Mouse (Mus musculus): ENCODE measurements around the gene Adh7. TPM values are rescaled to one million over a fixed set of nuclear protein-coding genes. Genes with fewer than 3 reads are reported as not detected.

Adh7 gene
- polyA plus RNA-seq, 1 experiment from 2014 or later = 0.62 TPM

DNA sequence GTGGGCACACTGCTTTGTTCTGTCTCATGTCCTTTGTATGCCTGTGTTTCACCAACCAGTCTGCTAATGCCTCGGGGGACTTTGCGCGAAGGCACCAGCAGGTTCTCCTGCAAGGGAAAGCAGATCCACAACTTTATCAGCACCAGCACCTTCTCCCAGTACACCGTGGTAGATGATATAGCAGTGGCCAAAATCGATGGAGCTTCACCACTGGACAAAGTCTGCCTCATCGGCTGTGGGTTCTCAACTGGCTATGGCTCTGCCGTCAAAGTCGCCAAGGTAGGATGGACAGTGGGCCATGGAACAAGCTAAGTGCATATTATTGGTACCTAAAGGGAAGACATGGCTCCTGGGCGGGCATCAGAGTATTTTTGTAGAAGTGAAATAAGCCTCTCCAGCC lies 65.0 kb downstream of the Adh7 start:
- Histone ChIP-seq H3K27me3 (replicated peaks; ENCODE audit: insufficient read depth, low read length) (no peaks in the 10 kb centered on the region), H3K4me2 (replicated peaks; ENCODE audit: low read depth, low read length) (no peak overlapping the region), H3K4me3 (ENCODE audit: low read depth, low read length) (no peak overlapping the region), H3K9me3 (ENCODE audit: low read length) (no peaks in the 10 kb centered on the region), H3K9ac (replicated peaks; ENCODE audit: low read depth) (no peak overlapping the region), H3K27ac (ENCODE audit: low read length) (no peak overlapping the region), H3K36me3 (ENCODE audit: insufficient read depth, low read length) (no peaks in the 10 kb centered on the region), H3K4me1 (ENCODE audit: insufficient read depth, low read depth, low read length) (no peaks in the 10 kb centered on the region)
- ATAC-seq (no peak), DNase-seq (ENCODE audit: low spot score) (no peak)
- 94% methylated on average over 9 of the region's 9 CpGs for WGBS
- TF ChIP-seq CTCF (IDR thresholded peaks at IDR 0.05) = no peak
- TF ChIP-seq EP300 (IDR thresholded peaks at IDR 0.05) = no peak

Other genes with a start within 250 kb of the Adh7 start
- 7.9 and 8.9 TPM in 2 replicates for gene Dapp1, start 236.2 kb upstream of the Adh7 start, polyA plus RNA-seq (2015; fragmentation: Nextera tagmentation; extraction: Ambion mirVana)
- 0.14 and 0.20 TPM in 2 replicates for gene 1110002E22Rik, start 152.7 kb upstream of the Adh7 start, polyA plus RNA-seq (2015; fragmentation: Nextera tagmentation; extraction: Ambion mirVana)
- gene Gm5105, start 150.4 kb upstream of the Adh7 start, polyA plus RNA-seq (2015; fragmentation: Nextera tagmentation; extraction: Ambion mirVana) = 0.07 and 0.12 TPM in 2 replicates
- gene Trmt10a, start 74.3 kb upstream of the Adh7 start, polyA plus RNA-seq (2015; fragmentation: Nextera tagmentation; extraction: Ambion mirVana) = 6.1 and 6.4 TPM in 2 replicates
- gene Mttp, start 72.8 kb upstream of the Adh7 start, polyA plus RNA-seq (2015; fragmentation: Nextera tagmentation; extraction: Ambion mirVana) = 5.5 TPM in 2 replicates
- gene 4930579F01Rik, start 23.9 kb upstream of the Adh7 start, polyA plus RNA-seq (2015; fragmentation: Nextera tagmentation; extraction: Ambion mirVana) = not detected in 2 replicates
- gene Adh1, start 43.2 kb downstream of the Adh7 start, polyA plus RNA-seq (2015; fragmentation: Nextera tagmentation; extraction: Ambion mirVana) = 801 and 895 TPM in 2 replicates
- 0.20 TPM in 1 of 2 replicates, not detected in the other for gene Adh6a, start 95.5 kb downstream of the Adh7 start, polyA plus RNA-seq (2015; fragmentation: Nextera tagmentation; extraction: Ambion mirVana)
- 0.07 TPM in 1 of 2 replicates, not detected in the other for gene Adh6b, start 124.0 kb downstream of the Adh7 start, polyA plus RNA-seq (2015; fragmentation: Nextera tagmentation; extraction: Ambion mirVana)
- gene Adh4, start 197.7 kb downstream of the Adh7 start, polyA plus RNA-seq (2015; fragmentation: Nextera tagmentation; extraction: Ambion mirVana) = not detected in 2 replicates
- 116 and 125 TPM in 2 replicates for gene Adh5, start 225.3 kb downstream of the Adh7 start, polyA plus RNA-seq (2015; fragmentation: Nextera tagmentation; extraction: Ambion mirVana)